Mouse (Mus musculus): ENCODE data around the gene Kctd5.
A peak's percentile ranks its signal among the peaks of the same experiment; 100 is the strongest.

Kctd5 gene

DNA sequence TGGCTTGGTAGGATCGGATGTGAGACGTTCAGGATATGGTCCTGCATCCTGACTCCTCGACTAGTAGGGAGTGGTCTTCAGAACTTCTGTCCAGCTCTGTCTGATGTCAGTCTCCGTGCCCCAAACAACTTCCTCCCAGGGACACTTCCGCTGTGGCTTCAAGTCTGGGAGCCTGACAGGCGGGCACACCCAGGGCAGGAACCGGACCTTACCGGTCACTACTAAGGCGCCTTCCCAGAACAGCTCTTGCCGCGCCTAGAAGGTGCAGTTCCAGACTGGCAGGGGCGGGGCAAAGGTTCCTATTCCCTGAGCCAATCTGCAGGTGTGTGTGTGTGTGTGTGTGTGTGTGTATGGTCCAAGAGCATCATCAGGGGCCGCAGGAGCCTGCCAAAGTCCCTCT is 35.9 kb downstream of the Kctd5 start:
- DNase-seq (ENCODE audit: low spot score in 2 of 2) = no peak

DNA sequence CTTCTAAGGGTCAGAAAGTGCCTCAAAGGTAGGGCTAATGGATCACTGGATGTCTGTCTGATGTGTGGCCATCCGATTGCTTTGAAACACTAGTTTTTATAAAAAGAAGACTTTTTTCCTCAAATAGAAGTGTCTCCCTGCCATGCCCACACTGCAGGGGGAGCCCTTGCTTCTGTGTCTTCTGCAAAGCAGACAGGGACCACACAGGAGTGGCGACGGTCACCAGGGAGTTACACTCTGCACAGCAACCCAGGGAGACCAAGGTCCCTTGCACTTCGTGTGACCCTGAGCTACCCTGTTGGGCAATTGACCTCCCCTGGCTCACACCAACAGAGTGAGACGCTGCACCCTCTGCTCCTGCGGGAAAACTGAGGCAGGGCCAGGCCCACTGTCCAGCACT is 36.3 kb downstream of the Kctd5 start:
- DNase-seq (ENCODE audit: low spot score in 2 of 2) = no peak

DNA sequence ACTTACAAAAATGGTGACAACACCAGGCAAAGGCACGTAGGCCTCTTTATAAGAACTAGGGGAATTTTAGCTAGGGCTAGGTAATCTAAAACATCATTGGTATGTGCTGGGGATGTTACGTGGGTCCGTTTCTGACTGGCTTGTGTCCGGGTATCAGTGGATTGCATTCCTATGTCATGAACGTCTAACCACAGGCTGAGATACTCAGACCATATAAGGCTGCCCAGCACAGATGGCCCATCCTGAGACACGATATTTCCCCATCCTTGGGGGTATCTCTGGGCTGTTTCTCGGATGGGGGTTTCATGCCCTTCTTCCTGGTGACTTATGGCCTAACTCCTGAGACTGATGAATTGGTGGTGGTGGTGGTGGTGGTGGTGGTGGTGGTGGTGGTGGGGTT is 38.2 kb downstream of the Kctd5 start:
- DNase-seq (ENCODE audit: low spot score in 2 of 2) = no peak

DNA sequence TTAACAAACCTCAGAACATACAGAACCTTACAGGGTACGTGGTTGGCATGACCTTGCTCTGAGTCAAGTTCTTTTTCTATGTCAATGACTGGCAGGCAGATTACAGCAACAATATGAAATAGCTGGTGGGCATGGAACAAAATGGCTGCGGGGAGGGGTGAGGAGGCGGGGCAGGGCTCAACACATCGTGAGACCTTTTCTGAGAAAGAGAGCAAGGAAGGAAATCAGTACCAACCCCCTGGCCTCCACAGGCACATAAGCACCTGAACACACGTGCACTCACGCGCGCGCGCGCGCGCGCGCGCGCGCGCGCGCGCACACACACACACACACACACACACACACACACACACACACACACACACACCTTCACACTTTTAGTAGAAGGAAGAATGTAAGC is 42.7 kb downstream of the Kctd5 start:
- no peak for DNase-seq (ENCODE audit: low spot score in 2 of 2)

DNA sequence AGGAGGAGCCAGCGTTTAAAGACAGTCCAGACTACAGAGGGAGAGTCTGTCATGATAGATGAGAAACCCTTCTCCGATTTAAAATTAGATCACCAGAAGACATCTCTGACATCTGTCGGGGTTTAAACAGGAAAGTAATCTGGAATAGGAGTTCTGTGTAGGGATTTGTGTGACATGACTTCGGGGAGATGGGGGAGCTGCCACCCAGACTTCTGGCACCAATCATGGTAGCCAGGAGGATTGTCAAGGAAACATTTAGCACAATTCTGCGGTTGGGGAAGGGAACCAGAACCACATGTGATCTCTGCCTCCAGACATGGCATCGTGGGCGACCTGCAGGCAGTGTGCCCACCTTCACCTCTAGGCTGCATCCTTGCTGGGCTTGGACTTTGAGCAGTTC is 43.8 kb downstream of the Kctd5 start:
- DNase-seq (ENCODE audit: low spot score in 2 of 2) = no peak

DNA sequence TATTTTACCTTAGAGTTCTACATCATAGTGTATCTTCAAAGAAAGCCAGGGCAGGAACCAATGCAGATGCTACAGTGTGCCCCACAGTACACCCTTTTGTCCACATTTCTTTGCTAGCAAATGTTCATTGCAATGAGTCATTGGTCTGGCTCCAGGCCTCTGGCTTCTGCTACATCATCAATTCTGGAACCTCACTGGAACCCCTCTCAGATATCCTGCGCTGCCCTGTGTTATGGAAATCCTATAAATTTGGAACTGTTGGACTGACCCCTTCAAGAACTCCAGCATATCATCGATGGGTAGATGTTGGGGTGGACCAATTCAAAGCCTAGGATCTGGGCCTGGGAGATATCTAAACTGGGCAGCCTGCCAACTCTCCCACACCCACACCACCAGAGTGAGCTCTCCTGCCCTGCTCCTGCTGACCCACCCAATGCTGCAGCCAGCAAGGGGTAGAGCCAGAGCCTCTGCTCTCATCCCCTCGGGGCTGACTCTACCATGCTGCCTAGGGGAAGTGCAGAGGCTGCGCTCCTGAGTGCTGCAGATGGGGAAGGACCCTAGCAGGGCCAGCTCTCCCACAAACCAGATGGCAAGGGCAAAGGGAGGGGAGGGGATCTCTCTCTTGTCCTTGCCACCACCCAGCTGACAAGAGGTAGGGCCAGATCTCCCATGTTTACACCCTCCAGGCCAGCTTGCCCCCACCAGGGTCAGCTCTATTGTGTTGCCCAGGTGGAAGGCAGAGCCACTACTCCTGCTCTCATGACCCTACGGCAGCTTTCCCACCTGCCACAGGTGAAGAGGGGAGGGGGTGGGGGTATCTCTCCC is 51.7 kb downstream of the Kctd5 start:
- no peak for DNase-seq (ENCODE audit: low spot score in 2 of 2)

DNA sequence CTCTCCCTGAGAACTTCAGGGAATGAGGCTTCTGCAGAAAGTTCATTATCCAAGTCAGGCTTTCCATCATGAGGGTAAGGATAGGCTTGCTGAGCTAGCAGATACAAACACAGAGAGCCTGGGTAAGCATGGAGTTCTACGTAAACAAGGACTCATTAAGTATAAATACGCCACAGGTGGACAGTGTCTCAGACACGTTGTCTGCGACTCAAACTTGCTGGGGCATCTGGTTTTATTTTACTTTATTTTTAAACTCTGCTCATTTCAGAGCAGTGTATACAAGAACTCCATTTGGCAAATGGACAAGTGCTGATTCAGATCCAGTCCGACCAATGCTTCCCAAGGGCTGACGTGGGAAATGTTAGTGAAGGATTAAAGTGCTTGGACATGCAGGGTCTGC is 52.6 kb downstream of the Kctd5 start:
- no peak for DNase-seq (ENCODE audit: low spot score in 2 of 2)

DNA sequence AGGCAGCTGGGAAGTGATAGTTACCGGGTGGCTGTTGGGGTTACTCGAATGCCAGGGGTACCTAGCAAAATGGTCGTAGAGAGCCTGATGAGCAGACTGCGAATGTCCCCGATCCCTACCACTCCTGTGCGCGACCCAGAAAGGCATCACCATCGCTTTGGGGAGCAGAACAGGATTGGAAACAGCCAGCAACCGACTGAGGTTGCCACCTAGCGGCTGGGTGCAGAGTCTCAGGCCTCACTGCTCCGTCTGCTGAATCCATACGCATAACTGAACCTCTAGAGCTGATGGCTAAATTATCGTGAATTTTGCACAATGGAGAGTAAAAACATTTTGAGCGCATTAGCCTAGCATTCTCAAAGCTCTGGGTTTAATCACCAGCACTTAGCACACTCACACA is 57.6 kb downstream of the Kctd5 start:
- DNase-seq (ENCODE audit: low spot score in 2 of 2) = no peak

DNA sequence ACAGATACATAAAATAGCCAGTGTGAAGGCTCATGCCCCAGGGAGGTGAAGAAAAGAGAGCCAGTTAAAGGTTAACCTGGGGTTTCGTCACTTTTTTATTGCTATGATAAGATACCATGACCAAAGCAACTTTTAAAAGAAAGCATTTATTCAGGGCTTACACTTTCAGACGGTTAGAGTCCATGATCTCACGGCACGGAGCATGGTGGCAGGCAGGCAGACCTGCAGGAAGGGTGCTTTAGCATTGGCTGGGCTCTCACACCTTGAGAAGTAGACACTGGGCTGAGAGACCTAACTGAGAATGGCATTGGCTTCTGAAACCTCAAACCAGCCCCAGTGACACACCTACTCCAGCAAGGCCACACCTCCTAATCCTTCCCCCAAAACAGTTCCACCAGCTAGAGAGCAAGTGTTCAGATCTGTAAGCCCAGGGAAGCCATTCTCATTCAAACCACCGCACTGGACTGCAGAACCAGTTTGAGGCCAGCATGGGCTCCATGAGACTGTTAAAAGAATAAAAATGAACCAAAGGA is 58.8 kb downstream of the Kctd5 start:
- DNase-seq (ENCODE audit: low spot score in 2 of 2) = no peak

DNA sequence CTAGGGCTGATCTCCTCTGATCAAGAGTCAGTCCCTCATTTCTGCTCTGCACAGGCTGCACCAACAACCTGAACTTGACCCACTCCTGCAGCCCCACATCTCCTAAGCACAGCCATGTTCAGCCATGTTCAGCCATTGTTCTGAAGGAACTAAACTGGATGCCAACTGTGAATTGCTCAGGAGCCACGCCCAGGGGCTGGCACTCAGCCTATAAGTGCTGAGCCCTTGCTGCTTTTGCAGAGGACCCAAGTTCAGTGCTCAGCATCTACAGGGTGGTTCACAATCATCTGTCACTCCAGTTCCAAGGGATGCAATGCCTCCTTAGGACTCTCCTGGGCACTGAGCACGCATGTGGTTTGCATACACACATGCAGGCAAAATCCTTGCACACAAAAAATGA is 60.4 kb downstream of the Kctd5 start:
- DNase-seq (ENCODE audit: low spot score in 2 of 2) = no peak

DNA sequence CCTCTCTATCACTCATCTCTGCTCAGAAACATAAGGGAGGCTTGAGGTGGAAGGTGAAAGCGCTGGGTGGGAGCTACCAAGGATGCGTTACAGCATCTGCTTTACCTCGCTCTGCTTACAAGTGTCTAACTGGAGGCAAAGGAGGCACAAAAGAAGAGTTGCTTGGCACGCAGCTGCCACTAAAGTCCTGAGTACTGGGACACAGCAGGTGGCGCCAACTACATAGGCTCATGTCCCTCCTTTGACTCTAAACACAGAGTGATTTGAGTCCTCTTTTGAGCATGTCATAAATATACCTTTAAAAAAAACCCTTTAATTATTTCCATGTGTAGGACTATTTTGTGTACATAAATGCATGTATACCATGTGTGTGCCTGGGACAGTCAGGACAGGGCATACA is 63.7 kb downstream of the Kctd5 start:
- DNase-seq (ENCODE audit: low spot score in 2 of 2) = no peak

DNA sequence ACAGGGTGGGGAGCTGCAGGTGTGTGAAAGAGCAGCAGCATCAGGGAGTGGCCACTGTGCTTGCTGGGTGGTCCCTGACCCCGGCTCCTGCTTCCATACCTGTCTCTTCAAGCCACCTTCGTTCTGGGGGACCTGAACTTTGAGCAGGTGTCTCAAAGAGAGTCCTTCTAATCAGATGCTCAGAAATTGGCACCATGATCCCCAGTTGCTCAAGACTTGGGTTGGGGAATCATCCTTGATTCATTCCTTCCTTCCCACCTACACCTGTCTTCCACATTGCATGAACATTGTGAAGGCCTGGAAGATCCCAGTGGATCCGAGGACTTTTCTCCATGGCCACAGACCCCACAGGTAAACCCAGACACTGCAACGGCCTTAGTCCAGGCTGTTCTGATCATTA is 65.2 kb downstream of the Kctd5 start:
- no peak for DNase-seq (ENCODE audit: low spot score in 2 of 2)

DNA sequence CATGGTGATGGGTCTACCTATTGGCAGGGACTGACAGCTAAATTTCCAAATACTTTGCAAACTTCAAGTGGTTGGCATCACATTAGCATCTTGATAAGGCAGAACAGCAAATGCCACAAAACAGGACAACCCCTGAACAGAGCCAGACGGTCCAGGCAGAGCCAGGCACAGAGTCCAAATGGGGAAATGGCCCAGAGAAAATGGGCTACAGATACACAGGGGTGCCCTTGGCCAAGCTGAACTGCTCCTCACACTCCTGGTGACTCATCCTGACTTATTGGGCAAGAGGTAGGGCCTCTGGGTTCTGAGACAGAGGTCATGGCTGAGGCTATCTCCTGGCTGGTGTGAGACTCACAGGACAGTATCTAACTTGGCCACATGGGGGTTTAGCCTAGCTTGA is 65.9 kb downstream of the Kctd5 start:
- DNase-seq (ENCODE audit: low spot score in 2 of 2) = no peak

DNA sequence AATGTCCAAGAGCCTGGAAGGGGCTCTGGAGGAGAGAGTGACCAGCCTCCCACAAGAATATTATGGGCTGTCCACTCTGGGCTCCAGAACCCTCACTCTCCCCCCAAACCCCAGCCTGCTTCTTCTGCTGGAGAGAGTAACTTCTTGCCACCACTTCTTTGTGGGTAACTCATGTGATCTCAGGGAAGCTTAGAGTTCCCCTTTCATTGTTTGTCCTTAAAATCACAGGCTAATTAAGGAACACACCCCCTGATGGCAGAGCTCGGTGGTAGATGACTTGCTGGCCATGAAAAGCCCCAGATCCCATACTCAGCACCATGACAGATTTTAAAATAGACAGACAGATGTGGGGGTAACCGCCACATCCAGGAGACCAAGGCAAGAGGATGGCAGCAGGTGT is 66.4 kb downstream of the Kctd5 start:
- no peak for DNase-seq (ENCODE audit: low spot score in 2 of 2)

DNA sequence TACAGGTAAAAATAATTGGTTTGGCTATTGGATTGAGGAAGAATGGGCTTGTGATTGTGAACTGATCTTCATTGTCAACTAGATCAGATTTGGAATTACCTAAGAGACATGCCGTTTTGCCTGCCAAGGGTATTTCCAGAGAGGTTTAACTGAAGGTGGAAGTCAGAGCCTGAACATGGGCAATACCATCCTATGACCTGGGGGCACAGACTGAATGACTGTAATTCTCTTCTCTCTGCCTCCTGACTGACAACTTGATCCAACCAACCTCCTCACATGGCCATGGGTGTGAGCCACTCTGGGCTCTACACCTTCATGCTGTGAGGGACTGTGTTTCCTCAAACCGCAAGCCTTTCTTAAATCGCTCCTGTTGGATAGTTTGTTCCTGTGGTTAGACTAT is 68.2 kb downstream of the Kctd5 start:
- no peak for DNase-seq (ENCODE audit: low spot score in 2 of 2)

DNA sequence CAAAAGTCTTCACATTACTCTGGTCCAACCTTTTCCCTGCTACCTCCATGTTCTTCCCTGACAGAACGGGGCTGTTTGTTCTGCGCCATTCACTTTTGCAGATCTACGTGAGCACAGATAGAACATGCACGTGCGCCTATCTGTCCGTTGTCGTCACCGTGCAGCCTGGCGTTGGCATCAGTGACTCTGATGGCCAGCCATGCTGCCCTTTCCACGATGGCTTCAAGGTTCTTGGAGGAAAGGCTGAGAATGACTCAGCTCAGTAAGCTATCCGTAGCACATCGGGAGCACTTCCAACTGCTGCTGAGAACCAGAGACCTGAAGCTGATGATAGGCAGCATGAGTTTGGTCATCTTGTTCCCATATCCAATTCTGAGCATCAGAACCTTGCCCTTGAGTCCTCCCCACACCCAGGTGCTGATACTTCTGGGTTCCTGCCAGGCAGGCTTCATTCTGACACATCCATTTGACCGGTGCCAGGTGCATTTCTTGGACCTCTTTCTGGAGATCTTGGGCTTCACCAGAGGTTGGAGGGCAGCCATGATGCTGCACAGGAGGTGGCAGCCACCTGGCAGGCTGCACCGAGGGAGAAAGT is 69.1 kb downstream of the Kctd5 start:
- DNase-seq (ENCODE audit: low spot score in 2 of 2) = no peak

DNA sequence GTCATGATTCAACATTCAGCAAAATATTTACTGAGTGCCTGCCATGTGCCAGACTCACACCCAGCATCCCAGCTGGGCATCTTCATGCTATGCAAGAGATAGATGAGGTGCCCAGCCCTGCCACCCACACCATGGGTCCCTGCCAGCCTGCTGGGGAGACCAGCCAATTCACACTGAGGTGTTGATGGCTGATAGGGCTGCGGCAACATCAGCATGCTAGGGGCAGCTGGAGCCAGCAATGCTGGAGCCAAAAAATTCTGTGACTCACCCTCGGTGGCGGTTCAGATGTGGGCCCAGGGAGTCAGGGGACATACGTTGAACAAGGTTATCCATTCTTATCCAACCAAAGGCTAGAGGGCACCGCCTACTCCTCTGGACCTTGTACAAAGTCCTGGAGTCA is 72.9 kb downstream of the Kctd5 start:
- DNase-seq (ENCODE audit: low spot score in 2 of 2) = peak; percentile 61 to 77

DNA sequence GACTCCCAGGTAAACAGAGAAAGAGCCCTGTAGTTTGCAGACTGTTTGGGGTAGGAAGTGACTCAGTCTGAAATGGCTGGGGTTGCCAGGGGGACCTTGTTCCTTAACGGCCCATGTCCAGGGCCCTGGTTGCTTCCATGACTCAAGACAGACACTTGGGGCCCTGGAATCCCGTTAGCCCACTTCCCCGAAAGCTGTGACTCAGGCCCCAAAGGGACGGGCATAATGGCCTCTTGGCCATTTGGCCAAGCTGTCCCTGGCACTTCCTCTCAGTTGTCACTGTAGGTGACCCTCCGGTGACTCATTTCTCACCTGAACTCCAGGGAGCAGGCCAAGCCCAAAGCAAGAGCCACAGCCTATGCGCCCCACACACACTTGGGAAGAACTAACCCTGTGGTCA is 74.9 kb downstream of the Kctd5 start:
- DNase-seq (ENCODE audit: low spot score in 2 of 2) = no peak

DNA sequence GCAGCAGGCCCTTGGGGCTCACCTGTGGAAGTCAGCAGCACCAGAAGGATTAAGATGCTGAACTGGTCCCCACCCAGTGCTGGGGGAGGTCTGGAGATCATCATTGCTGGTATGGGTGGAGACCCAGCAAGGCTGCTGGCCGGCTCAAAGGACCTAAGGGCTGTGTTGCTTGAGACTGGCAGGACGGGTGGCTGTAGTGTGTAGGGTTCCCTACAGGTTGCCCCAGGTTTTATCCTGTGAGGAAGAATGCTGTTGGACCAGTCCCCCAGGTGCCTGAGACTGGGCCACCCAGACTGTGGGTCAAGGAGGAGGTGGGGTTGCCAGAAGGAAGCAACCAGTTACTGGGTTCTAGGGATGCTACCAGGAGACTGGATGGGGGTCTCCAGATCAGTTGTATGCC is 75.4 kb downstream of the Kctd5 start, which contains the start of gene Prss22:
TSS of gene Prss22 (minus strand) at position 200 of the 400 bp plus-strand sequence.
- no peak for DNase-seq (ENCODE audit: low spot score in 2 of 2)

Measured in frontal cortex, postnatal 14 days (tissue).